Mouse (Mus musculus) liver, postnatal 0 days (tissue): ENCODE measurements around the gene Fbxo4.
A peak's percentile ranks its signal among the peaks of the same experiment; 100 is the strongest.

Experiments
- CTCF ChIP-seq: sonication (generic); IDR thresholded peaks from 2 replicates; pipeline ENCODE4 v1.5.1; 2016; ENCODE audit warnings: antibody characterized with exemption, low read depth
- EP300 ChIP-seq: IDR thresholded peaks from 2 replicates; pipeline ENCODE4 v1.6.1; 2016; ENCODE audit warnings: antibody characterized with exemption, low read depth, mild to moderate bottlenecking

GRCm38 (mm10) chr15:3987981-3988380, 8.6 kb upstream of the Fbxo4 start:
- TF ChIP-seq CTCF: peak; percentile 76
- TF ChIP-seq EP300: no peak
